Mouse (Mus musculus) thymus, adult 2 months (tissue): Measurements from ENCODE around the gene Rasgrp1. TPM values are rescaled to one million over a fixed set of nuclear protein-coding genes. Genes with fewer than 3 reads are reported as not detected.

Experiments
- DNase-seq: peaks from one replicate; pipeline ENCODE4 v3.0.0; 2021
- H3K27ac ChIP-seq: fragments of 200-500 bp; 2 replicates; pipeline ENCODE4 v1.5.1; 2012; ENCODE audit warnings: low read length, control low read depth; ENCODE audit not compliant: control insufficient read depth, insufficient read depth
- H3K27me3 ChIP-seq: fragments of 200-500 bp; 2 replicates; pipeline ENCODE4 v1.6.1; 2012; ENCODE audit warnings: mild to moderate bottlenecking, low read length, moderate library complexity, mixed read lengths; ENCODE audit not compliant: control insufficient read depth, insufficient read depth
- H3K36me3 ChIP-seq: fragments of 200-500 bp; 2 replicates; pipeline ENCODE4 v1.6.1; 2012; ENCODE audit warnings: mild to moderate bottlenecking, low read length, moderate library complexity; ENCODE audit not compliant: control insufficient read depth, insufficient read depth
- H3K4me1 ChIP-seq: fragments of 200-500 bp; replicated peaks from 2 replicates; pipeline ENCODE4 v1.6.1; 2012; ENCODE audit warnings: low read length; ENCODE audit not compliant: control insufficient read depth, insufficient read depth
- H3K4me3 ChIP-seq: fragments of 200-500 bp; 2 replicates; pipeline ENCODE4 v1.5.1; 2012; ENCODE audit warnings: mild to moderate bottlenecking, low read length, control low read depth, moderate library complexity; ENCODE audit not compliant: control insufficient read depth, insufficient read depth
- CTCF ChIP-seq: fragments of 200-500 bp; IDR thresholded peaks from 2 replicates; pipeline ENCODE4 v1.5.1; 2012; ENCODE audit warnings: mild to moderate bottlenecking, control low read depth, low read length, moderate library complexity, borderline replicate concordance; ENCODE audit not compliant: control insufficient read depth, poor library complexity, insufficient read depth; ENCODE audit errors: extremely low read depth
- POLR2A ChIP-seq: fragments of 200-500 bp; IDR thresholded peaks from 2 replicates; pipeline ENCODE4 v1.6.1; 2012; ENCODE audit warnings: mild to moderate bottlenecking, low read length, control low read depth, moderate library complexity; ENCODE audit not compliant: control insufficient read depth, poor library complexity, insufficient read depth; ENCODE audit errors: extremely low read depth
- WGBS: fragments of 180-500 bp; shearing (Covaris S2); methylation state at CpG from one replicate; pipeline ENCODE4 v1.1.7; 2018; 5-methylcytosine and 5-hydroxymethylcytosine counted together
- polyA plus RNA-seq: library from polyadenylated mRNA; depleted of rRNA; stranded (reverse); fragments of >200 nt; gene quantifications from 2 replicates; pipeline ENCODE4 v1.2.3, GENCODE M21; 2012

Rasgrp1 gene
- polyA plus RNA-seq, 1 experiment, result 131 TPM

GRCm38 (mm10) chr2:117304941-117305340 lies 37.9 kb downstream of the Rasgrp1 start:
- Histone ChIP-seq H3K27me3 (no peaks in the 10 kb centered on the region), H3K4me3 (no peak overlapping the region), H3K27ac (no peak overlapping the region), H3K4me1 (no peaks in the 10 kb centered on the region), H3K36me3 (peaks cover 80% of the 10 kb centered on the region)
- TF ChIP-seq CTCF (no peak), POLR2A (no peak)
- no peak for DNase-seq
- WGBS, result 97% methylated on average over 5 of the region's 5 CpGs

GRCm38 (mm10) chr2:117303391-117304350 lies 39.1 kb downstream of the Rasgrp1 start:
- H3K4me1 ChIP-seq, result no peaks in the 10 kb centered on the region
- H3K27ac ChIP-seq, result no peak overlapping the region
- DNase-seq, result peak; percentile 22
- WGBS, result 75% methylated on average over 12 of the region's 12 CpGs
- TF ChIP-seq CTCF (no peak), POLR2A (no peak)
- no peak overlapping the region for H3K4me3 ChIP-seq
- H3K36me3 ChIP-seq, result peaks cover 82% of the 10 kb centered on the region
- H3K27me3 ChIP-seq, result no peaks in the 10 kb centered on the region

GRCm38 (mm10) chr2:117299596-117300448 lies 43.0 kb downstream of the Rasgrp1 start:
- Histone ChIP-seq H3K36me3 (peaks cover 96% of the 10 kb centered on the region), H3K27me3 (no peaks in the 10 kb centered on the region), H3K4me1 (no peaks in the 10 kb centered on the region), H3K4me3 (no peak overlapping the region), H3K27ac (no peak overlapping the region)
- TF ChIP-seq POLR2A, result no peak
- no peak for TF ChIP-seq CTCF
- no peak for DNase-seq
- WGBS, result 88% methylated on average over 16 of the region's 16 CpGs

DNA sequence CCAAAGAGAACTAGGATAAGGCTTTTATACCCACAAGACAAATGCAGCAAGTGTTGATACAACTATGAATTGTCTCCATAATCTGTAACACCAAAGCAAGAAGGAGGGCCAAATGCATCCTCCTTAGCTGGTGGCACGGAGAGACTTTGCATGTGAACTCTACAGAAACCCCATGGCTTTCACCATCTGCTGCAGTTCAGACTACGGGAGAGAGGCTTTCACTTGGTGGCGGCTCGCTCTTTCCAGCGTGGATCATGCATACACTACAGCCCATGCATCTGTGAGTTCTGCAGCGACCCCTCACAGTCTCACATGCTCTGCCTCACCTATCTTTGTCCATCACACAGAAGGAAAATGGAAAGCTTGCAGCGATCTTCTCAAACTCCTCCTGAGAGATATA lies 54.5 kb downstream of the Rasgrp1 start:
- 97% methylated on average over 7 of the region's 7 CpGs for WGBS
- TF ChIP-seq POLR2A (no peak), CTCF (no peak)
- Histone ChIP-seq H3K27ac (no peak overlapping the region), H3K27me3 (no peaks in the 10 kb centered on the region), H3K4me1 (no peaks in the 10 kb centered on the region), H3K4me3 (no peak overlapping the region), H3K36me3 (peaks cover 99% of the 10 kb centered on the region)
- no peak for DNase-seq

DNA sequence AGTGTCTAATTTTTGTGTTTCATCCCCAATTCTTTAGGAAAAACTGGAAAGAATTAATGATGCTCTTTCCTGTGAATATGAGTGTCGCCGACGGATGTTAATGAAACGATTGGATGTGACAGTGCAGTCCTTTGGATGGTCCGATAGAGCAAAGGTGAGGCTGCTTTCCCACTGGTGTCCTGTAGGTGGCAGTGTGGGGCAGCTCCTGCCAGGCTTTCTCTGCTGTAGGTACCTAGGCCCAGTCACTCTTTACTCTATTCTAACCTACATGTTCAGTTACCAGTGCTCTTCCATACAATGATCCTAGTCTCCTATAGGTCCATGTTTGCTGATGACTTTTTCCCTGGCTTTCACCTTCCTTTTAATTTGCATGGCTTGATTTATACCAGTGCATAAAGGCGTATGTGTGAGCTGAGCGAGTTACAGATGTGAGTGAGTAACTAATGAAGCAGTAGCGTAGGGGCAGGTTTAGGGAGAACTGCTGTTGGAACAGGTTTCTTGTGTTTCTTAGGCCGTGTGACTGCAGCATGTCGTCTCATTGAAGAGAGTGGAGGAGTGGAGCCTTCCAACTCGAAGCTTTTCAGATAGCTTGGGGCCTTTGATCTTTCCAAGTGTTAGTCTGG lies 78.9 kb downstream of the Rasgrp1 start:
- TF ChIP-seq POLR2A (no peak), CTCF (peak; percentile 70; the same call in 1 of the 2 replicates)
- H3K27me3 ChIP-seq, result no peaks in the 10 kb centered on the region
- 69% methylated on average over 11 of the region's 11 CpGs for WGBS
- no peak overlapping the region for H3K27ac ChIP-seq
- H3K4me1 ChIP-seq, result no peaks in the 10 kb centered on the region
- H3K4me3 ChIP-seq, result no peak overlapping the region
- peak; percentile 85 for DNase-seq
- H3K36me3 ChIP-seq, result peaks cover 41% of the 10 kb centered on the region

DNA sequence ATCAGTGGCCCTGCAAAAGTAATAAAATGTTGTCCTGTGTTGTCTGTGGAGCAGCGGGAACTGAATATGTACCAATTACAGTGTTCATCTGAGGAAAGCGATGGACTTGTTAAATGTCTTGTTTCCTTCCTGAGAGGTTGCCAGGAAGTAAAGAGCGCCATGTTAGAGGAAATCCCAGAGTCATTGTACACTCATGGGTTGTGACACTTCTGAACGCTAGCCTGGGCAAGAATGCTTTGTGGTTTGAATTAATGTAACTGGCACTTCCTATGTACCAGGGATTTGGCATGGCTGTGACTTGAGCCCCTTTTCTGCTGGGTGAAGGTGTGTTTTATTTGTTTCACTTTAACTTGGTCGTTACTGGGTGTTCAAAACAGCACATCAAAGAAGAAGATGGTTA lies 80.6 kb downstream of the Rasgrp1 start:
- TF ChIP-seq POLR2A, result no peak
- no peak for TF ChIP-seq CTCF
- Histone ChIP-seq H3K4me3 (no peak overlapping the region), H3K36me3 (peaks cover 37% of the 10 kb centered on the region), H3K27ac (no peak overlapping the region), H3K4me1 (no peaks in the 10 kb centered on the region), H3K27me3 (no peaks in the 10 kb centered on the region)
- 85% methylated on average over 5 of the region's 5 CpGs for WGBS
- no peak for DNase-seq
